Mouse (Mus musculus) limb, embryonic 10.5 days (tissue): ENCODE measurements around the gene Ltn1. TPM values are rescaled to one million over a fixed set of nuclear protein-coding genes. Genes with fewer than 3 reads are reported as not detected.

ENCODE experiments used
- DNase-seq: peaks from one replicate; pipeline ENCODE4 v3.0.0-alpha.2; 2017; ENCODE audit warnings: low spot score
- H3K27ac ChIP-seq: fragments of 300-500 bp; sonication (generic); 2 replicates; pipeline ENCODE4 v1.5.1; 2016; ENCODE audit warnings: mild to moderate bottlenecking
- H3K27me3 ChIP-seq: fragments of 300-500 bp; sonication (generic); 2 replicates; pipeline ENCODE4 v1.6.1; 2016; ENCODE audit warnings: low read depth, mild to moderate bottlenecking; ENCODE audit not compliant: poor library complexity, severe bottlenecking
- H3K36me3 ChIP-seq: fragments of 300-500 bp; sonication (generic); 2 replicates; pipeline ENCODE4 v1.6.1; 2016; ENCODE audit warnings: mild to moderate bottlenecking, moderate library complexity
- H3K4me1 ChIP-seq: fragments of 300-500 bp; sonication (generic); 2 replicates; pipeline ENCODE4 v1.6.1; 2016
- H3K4me3 ChIP-seq: fragments of 300-500 bp; sonication (generic); 2 replicates; pipeline ENCODE4 v1.5.1; 2016; ENCODE audit warnings: mild to moderate bottlenecking, moderate library complexity
- H3K9me3 ChIP-seq: fragments of 300-500 bp; sonication (generic); replicated peaks from 2 replicates; pipeline ENCODE4 v1.6.1; 2016; ENCODE audit warnings: mild to moderate bottlenecking
- WGBS: fragments of 180-500 bp; shearing (Covaris S2); methylation state at CpG from one replicate; pipeline ENCODE4 v1.1.7; 2016; 5-methylcytosine and 5-hydroxymethylcytosine counted together
- polyA plus RNA-seq: library from polyadenylated mRNA; unstranded; fragments of >200 nt; fragmentation: Nextera tagmentation; extraction: Ambion mirVana; gene quantifications from 2 replicates; pipeline ENCODE4 v1.2.1, GENCODE M21; 2016

Gene Ltn1
- polyA plus RNA-seq, 1 experiment from 2014 or later: 34.8 TPM

DNA sequence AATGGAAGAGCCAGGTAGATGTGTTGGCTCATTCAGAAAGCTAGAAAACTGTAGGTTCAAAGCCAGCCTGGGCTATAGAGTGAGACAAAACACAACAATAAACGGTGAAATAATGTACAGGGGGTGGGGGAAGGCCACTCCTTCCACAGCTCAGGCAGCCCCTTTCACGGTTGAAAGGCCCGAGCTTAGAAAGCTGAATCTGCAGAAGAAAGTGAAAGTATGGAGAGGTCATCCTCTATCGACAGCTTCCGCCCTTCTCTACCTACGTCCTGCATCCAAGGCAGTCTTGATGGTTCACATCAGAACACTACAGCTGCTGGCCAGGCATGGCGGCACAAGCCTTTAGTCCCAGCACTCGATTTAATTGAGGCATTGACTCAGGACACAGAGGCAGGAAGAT, 6.3 kb upstream of the Ltn1 start:
- H3K4me3 ChIP-seq: no peak overlapping the region
- H3K36me3 ChIP-seq: no peaks in the 10 kb centered on the region
- no peaks in the 10 kb centered on the region for H3K9me3 ChIP-seq
- DNase-seq: no peak
- no peak overlapping the region for H3K27ac ChIP-seq
- 92% methylated on average over 8 of the region's 8 CpGs for WGBS
- no peaks in the 10 kb centered on the region for H3K27me3 ChIP-seq
- H3K4me1 ChIP-seq: peaks cover 17% of the 10 kb centered on the region

DNA sequence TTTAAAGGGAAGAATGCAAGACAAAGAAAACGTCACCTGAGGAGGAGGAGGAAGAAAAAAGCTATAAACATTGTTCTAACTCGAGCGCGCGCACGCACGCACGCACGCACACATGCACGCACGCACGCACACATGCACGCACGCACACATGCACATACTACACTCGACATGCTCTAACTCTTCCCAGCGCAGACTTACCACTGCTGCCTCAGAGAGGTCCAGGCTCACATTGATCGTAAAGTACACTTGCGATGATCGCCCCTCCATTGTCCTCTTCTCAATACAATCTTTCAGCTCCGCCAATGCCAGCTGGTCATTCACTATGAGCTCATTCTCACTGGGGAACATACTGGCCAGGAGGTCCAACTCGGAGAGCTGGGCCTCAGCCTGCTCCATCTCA, 4.7 kb upstream of the Ltn1 start:
- H3K27ac ChIP-seq: no peak overlapping the region
- no peaks in the 10 kb centered on the region for H3K9me3 ChIP-seq
- peaks cover 17% of the 10 kb centered on the region for H3K4me1 ChIP-seq
- no peak for DNase-seq
- H3K4me3 ChIP-seq: no peak overlapping the region
- no peaks in the 10 kb centered on the region for H3K27me3 ChIP-seq
- WGBS: 95% methylated on average over 21 of the region's 21 CpGs
- H3K36me3 ChIP-seq: no peaks in the 10 kb centered on the region

DNA sequence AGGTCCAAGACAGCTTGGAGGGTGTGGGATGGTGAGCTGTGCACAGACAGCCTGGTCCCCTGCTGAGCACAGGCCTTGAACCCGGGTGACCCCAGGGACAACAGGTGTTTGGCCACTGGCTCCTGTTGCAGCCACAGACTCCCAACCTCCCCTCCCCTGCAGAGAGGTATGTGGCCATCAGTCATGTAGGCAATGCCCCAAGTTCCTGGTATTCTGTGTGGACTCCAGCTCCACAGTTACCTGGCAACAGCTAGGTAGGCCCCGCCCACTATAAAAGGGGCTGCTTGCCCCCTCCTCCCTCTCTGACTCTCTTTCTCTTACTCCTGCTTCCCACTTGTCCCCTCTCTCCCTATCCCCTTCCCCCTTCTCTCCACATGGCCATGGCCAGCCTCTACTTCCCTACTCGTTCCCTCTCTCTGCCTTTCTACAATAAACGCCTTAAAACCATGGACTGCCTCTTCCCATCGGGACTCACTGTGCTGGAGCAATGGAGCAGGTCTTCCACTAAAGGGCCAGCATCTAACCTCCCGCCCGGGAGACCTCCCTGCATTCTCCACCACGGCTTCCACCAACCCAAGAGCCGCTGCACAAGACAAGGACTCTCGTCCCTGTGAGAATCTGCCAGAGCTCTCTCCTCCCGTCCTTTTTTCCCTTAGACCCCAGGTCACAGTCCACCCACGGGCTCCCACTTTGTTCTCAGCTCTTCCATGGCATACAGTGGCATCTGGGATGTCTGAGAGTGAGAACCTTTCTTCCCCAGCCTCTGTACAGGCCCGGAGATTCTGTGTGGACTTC, 3.2 kb upstream of the Ltn1 start:
- 80% methylated on average over 13 of the region's 13 CpGs for WGBS
- DNase-seq: no peak
- no peaks in the 10 kb centered on the region for H3K36me3 ChIP-seq

DNA sequence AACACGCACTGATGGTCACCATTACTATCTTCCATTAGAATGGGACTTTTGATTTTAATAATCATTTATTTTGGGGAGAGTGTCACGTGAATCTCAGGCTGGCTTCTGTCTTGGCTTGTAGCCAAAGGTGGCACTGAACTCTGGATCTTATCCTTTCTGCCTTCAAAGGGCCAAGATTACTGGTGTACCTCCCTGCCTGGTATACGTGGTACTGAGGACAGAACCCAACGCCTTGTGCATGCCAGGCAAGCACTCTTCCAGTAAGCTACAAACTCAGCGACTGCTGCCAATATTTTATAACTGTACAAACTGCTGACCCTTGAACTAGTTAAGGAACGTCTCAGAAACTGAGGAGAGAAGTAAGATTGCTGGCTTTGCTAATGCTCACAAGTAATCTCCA, 2.5 kb upstream of the Ltn1 start:
- 89% methylated on average over 6 of the region's 6 CpGs for WGBS
- DNase-seq: no peak
- H3K27me3 ChIP-seq: no peaks in the 10 kb centered on the region
- H3K27ac ChIP-seq: no peak overlapping the region
- peaks cover 13% of the 10 kb centered on the region; the same call in 1 of the 2 replicates for H3K4me1 ChIP-seq
- no peaks in the 10 kb centered on the region for H3K9me3 ChIP-seq
- H3K4me3 ChIP-seq: no peak overlapping the region
- no peaks in the 10 kb centered on the region for H3K36me3 ChIP-seq

More for the DNA sequence above, 3.2 kb upstream of the Ltn1 start:
- Histone ChIP-seq H3K4me1 (peaks cover 14% of the 10 kb centered on the region), H3K4me3 (no peak overlapping the region), H3K27ac (no peak overlapping the region), H3K9me3 (no peaks in the 10 kb centered on the region), H3K27me3 (no peaks in the 10 kb centered on the region)

DNA sequence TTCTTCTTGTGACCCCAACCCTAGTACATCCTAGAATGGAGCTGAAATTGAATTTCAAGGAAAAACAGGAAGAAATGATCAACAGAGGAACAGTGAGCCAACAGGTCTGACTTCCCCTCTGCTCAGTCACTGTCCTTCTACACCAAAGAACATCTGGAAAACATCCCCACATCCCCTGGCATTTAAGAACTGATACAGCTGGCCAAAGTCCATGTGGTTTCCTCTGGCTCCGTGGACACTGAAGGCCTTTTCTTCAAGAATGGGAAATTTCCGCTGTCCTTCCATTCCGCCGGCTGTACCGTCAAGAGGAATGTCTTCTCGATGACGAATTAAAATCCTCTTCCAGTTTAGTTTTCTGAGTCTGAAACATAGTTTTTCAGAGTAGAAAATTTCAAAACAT, 1.9 kb upstream of the Ltn1 start:
- no peaks in the 10 kb centered on the region for H3K27me3 ChIP-seq
- H3K4me1 ChIP-seq: peaks cover 9% of the 10 kb centered on the region; the same call in 1 of the 2 replicates
- no peaks in the 10 kb centered on the region for H3K36me3 ChIP-seq
- WGBS: 95% methylated on average over 7 of the region's 7 CpGs
- H3K27ac ChIP-seq: no peak overlapping the region
- H3K9me3 ChIP-seq: no peaks in the 10 kb centered on the region
- DNase-seq: no peak
- no peak overlapping the region for H3K4me3 ChIP-seq

DNA sequence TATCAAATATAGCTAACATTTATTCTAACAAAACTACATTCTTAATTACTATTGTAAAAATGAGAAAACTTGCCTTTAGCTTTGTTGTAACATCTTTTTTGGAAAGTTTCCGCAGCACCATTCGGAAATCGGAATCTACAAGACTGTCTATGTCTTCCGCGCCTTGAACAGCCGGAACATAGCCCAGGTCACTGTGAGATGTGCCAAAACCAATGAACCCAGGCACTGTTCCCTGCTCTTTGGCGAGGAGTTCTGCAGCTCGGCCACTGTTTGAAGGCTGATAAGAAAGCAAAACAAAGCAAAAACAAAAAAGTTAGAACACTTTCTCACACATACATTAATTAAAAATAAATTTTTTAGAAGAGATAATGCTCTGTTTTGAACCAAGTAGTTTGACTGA, 4.9 kb downstream of the Ltn1 start:
- WGBS: 94% methylated on average over 8 of the region's 8 CpGs
- H3K9me3 ChIP-seq: no peaks in the 10 kb centered on the region
- DNase-seq: no peak
- no peaks in the 10 kb centered on the region for H3K27me3 ChIP-seq
- peaks cover 49% of the 10 kb centered on the region for H3K36me3 ChIP-seq
- H3K4me1 ChIP-seq: peaks cover 9% of the 10 kb centered on the region; the same call in 1 of the 2 replicates
- no peak overlapping the region for H3K4me3 ChIP-seq
- no peak overlapping the region for H3K27ac ChIP-seq

DNA sequence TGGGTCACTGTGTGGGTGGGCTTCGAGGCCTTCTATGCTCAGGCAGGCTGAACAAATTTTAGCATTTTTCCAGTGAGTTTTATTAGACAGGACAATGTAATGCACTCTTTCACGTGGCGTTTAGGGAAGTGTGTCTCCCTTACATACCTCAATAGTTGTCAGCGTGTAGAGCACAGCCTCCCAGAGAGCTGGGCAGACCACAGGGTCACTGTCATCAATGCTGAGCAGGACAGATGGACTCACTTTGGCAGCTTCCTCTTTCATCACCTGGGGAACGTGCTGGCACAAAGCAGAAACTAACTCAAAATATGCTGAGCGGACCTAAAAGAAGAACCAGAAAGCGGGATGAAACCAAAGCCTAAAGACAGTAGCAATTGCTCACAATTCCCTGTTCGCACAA, 11.8 kb downstream of the Ltn1 start:
- Histone ChIP-seq H3K9me3 (no peaks in the 10 kb centered on the region; the same call in 1 of the 2 replicates), H3K27ac (no peak overlapping the region), H3K27me3 (no peaks in the 10 kb centered on the region), H3K36me3 (peaks cover 100% of the 10 kb centered on the region), H3K4me1 (no peaks in the 10 kb centered on the region), H3K4me3 (no peak overlapping the region)
- WGBS: 96% methylated on average over 8 of the region's 8 CpGs
- DNase-seq: no peak

DNA sequence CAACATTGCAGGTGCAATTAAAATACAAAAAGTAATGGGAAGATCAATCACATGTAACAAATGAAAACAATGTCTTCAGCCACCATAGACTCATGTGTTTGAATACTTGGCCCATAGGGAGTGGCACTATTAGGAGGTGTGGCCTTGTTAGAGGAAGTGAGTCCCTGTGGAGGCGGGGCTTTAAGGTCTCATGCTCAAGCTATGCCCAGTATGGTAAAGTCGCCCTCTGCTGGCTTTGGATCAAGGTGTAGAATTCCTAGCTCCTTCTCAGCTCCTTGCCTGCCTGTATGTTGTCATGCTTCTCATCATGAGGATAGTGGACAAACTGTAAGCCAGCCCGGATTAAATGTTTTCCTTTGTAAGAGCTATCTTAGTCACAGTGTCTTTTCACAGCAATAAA, 27.4 kb downstream of the Ltn1 start:
- 78% methylated on average over 3 of the region's 3 CpGs for WGBS
- no peak for DNase-seq
- H3K36me3 ChIP-seq: peaks cover 90% of the 10 kb centered on the region

DNA sequence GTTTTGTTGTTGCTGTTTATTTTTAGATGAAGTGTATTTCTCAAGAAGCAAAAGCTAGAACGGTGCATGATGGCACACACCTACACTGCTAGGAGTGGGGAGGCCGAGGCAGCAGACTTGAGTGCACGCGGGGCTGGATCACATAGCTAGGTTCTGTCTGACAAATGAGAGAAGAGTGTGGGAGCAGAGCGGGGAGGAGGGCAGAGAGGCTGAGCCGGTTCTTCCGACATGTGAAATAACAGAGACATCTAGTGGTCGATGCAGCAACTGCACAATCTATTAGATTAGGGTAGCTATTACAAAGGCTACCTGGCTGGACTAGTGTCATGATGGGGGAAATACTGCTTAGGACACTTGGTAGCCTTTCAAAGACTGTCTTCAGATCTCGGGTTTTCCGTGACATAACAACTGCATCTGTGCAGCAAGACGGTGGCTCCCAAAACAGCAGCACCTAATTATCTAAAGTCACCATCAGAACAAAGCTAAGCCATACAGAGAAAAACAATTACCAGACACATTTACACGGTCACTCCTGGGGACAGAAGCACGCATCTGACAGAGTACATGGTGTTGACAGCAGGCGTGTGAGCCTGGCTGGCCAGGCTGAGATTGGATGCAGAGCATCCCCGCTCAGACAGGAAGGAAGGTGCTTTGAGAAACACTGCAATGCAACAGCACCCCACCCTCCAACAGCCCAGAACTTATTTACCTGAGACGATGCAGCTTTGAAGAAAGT, 38.4 kb downstream of the Ltn1 start:
- no peaks in the 10 kb centered on the region for H3K4me1 ChIP-seq
- 56% methylated on average over 16 of the region's 16 CpGs for WGBS
- H3K4me3 ChIP-seq: no peak overlapping the region
- no peaks in the 10 kb centered on the region for H3K27me3 ChIP-seq
- H3K27ac ChIP-seq: no peak overlapping the region
- no peaks in the 10 kb centered on the region for H3K9me3 ChIP-seq
- peaks cover 82% of the 10 kb centered on the region for H3K36me3 ChIP-seq
- peak; percentile 57 for DNase-seq

More for the DNA sequence above, 27.4 kb downstream of the Ltn1 start:
- Histone ChIP-seq H3K27ac (no peak overlapping the region), H3K9me3 (no peaks in the 10 kb centered on the region), H3K4me1 (no peaks in the 10 kb centered on the region), H3K4me3 (no peak overlapping the region), H3K27me3 (no peaks in the 10 kb centered on the region)

DNA sequence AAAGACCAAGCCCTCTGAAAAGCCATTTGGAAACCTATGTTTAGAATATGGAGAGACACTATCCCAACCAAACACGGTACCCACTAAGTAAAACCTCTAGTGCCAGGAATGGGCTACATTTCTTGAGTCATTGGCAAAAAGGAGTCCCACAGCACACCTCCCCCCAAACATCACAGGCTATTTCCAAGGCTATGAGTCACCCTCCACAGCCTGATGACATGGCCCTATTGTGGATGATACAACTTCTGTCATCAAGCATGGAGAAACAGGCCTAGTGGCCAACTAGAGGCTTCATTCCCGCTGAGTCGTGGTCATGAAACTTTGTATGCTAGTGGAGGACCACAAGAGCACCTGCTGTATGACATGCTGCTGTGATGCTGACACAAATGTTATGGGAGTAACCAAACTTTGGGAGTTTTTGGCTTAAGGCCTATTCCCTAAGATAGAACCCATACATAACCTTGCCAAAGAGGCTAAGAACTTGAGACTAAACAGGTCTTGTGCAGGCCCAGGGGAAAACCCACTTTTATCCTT, 44.9 kb downstream of the Ltn1 start:
- Histone ChIP-seq H3K27ac (no peak overlapping the region), H3K27me3 (no peaks in the 10 kb centered on the region), H3K4me1 (no peaks in the 10 kb centered on the region), H3K4me3 (no peak overlapping the region), H3K36me3 (peaks cover 77% of the 10 kb centered on the region), H3K9me3 (no peaks in the 10 kb centered on the region)
- no peak for DNase-seq
- 95% methylated on average over 3 of the region's 3 CpGs for WGBS

DNA sequence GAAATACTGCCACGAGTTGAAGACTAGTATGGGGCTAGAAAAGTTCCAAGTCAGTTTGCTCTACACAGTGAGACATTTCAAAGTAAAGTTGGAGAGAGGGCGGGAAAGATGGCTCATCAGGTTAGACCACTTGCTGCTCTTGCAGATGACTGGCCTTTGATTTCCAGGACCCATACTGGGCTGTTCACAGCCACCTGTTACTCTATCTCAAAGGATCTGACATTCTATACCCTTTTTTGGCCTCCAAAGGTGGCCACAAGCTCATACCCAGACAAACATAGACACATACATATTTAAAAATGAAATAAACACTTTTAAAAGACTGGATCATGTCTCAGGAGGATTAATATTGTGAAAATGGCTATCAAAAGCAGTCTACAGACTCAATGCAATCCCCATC, 48.0 kb downstream of the Ltn1 start:
- no peaks in the 10 kb centered on the region for H3K27me3 ChIP-seq
- H3K4me3 ChIP-seq: no peak overlapping the region
- H3K4me1 ChIP-seq: no peaks in the 10 kb centered on the region
- WGBS: 79% methylated on average over 2 of the region's 2 CpGs
- no peak overlapping the region for H3K27ac ChIP-seq
- H3K36me3 ChIP-seq: peaks cover 91% of the 10 kb centered on the region
- H3K9me3 ChIP-seq: no peaks in the 10 kb centered on the region
- DNase-seq: no peak

DNA sequence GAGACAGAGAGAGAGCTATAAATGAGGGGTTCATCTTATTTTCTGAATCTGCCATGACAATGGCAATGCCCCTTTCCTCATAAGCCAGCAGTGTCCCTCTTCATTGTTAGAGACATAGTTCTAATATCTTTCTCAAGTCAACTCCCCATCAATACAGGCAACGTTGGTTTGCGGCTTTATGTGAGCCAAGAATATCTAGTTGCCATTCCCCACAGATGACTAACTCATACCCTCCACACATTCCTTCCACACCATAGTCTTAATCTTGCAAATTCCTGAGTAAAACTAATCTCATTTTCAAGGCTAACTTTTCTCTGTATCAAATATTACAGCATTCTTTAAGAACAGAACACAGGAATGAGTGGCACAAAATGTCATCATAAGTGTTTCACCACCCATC, 49.4 kb downstream of the Ltn1 start:
- Histone ChIP-seq H3K36me3 (peaks cover 92% of the 10 kb centered on the region), H3K9me3 (no peaks in the 10 kb centered on the region), H3K27me3 (no peaks in the 10 kb centered on the region), H3K27ac (no peak overlapping the region), H3K4me3 (no peak overlapping the region), H3K4me1 (no peaks in the 10 kb centered on the region)
- WGBS: 98% methylated on average over 2 of the region's 2 CpGs
- DNase-seq: no peak

DNA sequence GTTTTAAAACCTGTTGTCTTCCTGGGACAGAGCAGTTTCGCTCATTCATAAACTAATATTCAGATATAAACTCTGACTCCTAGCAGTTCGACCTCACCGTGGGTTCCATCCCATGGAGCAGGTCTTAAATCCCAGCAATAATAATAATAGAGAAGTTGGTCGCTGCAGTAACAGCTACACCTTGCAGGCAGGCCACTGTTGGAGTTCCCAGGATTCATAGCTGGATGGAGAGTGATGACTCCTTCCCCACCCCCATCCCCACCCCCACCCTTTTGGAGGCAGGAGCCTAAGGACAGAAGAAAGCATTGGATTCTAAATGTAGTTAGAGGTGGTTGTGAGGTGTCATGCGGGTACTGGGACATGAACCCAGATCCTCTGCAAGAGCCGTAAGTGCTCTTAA, 66.0 kb downstream of the Ltn1 start:
- H3K36me3 ChIP-seq: peaks cover 67% of the 10 kb centered on the region
- no peak for DNase-seq

More for the DNA sequence above, 66.0 kb downstream of the Ltn1 start:
- H3K4me1 ChIP-seq: no peaks in the 10 kb centered on the region
- H3K4me3 ChIP-seq: no peak overlapping the region
- no peaks in the 10 kb centered on the region for H3K9me3 ChIP-seq
- 95% methylated on average over 6 of the region's 6 CpGs for WGBS
- H3K27me3 ChIP-seq: no peaks in the 10 kb centered on the region
- no peak overlapping the region for H3K27ac ChIP-seq
